Mouse (Mus musculus): Measurements from ENCODE around the gene Irak2.

DNA sequence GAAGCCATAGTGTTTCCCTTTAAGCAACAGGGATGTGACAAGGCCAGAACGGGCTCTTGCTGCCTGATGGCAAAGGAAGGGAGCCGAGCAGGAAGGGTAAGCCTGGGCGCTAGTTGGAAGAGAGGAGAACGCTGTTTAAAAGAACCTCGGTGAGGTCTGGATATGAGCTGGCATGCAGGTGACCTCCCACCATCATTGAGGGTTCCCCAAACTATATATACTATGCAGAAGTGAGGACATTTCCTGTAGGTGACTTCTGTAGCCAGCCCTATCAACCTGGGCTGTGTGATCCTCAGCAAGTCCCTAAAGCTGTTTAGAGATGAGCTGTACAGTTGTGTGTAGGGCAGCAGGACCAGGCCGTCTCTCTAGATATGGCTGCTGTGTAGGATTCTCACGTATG, 26.0 kb downstream of the Irak2 start:
- TF ChIP-seq CTCF (IDR thresholded peaks at IDR 0.05; ENCODE audit: extremely low read depth, insufficient read depth, insufficient read length, insufficient replicate concordance) (no peak), POLR2A (IDR thresholded peaks at IDR 0.05; ENCODE audit: low read depth, low read length) (no peak)

Measured in spleen, adult 2 months (tissue).